Mouse (Mus musculus) liver, embryonic 11.5 days (tissue): ENCODE data around the gene Ccdc13. TPM values are rescaled to one million over a fixed set of nuclear protein-coding genes. Genes with fewer than 3 reads are reported as not detected.

Experiments used
- ATAC-seq: fragments of 200-750 bp; cut with Nextera tagmentation; replicated peaks from 2 replicates; pipeline ENCODE4 v1.8.0; 2017; ENCODE audit warnings: moderate number of reproducible peaks, mild to moderate bottlenecking, moderate TSS enrichment, moderate library complexity; ENCODE audit not compliant: low FRiP score
- DNase-seq: peaks from one replicate; pipeline ENCODE4 v3.0.0-alpha.2; 2017; ENCODE audit warnings: low spot score
- H3K27ac ChIP-seq: fragments of 300-500 bp; sonication (generic); 2 replicates; pipeline ENCODE4 v1.5.1; 2014; ENCODE audit warnings: mild to moderate bottlenecking, low read depth, low read length, control low read depth
- H3K27me3 ChIP-seq: fragments of 300-500 bp; sonication (generic); replicated peaks from 2 replicates; pipeline ENCODE4 v1.6.1; 2014; ENCODE audit warnings: low read length, mixed read lengths; ENCODE audit not compliant: control insufficient read depth, insufficient read depth
- H3K36me3 ChIP-seq: fragments of 300-500 bp; sonication (generic); 2 replicates; pipeline ENCODE4 v1.6.1; 2014; ENCODE audit warnings: mild to moderate bottlenecking, low read length, moderate library complexity, mixed read lengths; ENCODE audit not compliant: control insufficient read depth, insufficient read depth
- H3K4me1 ChIP-seq: fragments of 300-500 bp; sonication (generic); replicated peaks from 2 replicates; pipeline ENCODE4 v1.6.1; 2014; ENCODE audit warnings: low read length, mixed read lengths; ENCODE audit not compliant: control insufficient read depth, insufficient read depth
- H3K4me2 ChIP-seq: fragments of 300-500 bp; sonication (generic); 2 replicates; pipeline ENCODE4 v1.6.1; 2014; ENCODE audit warnings: mild to moderate bottlenecking, control low read depth, moderate library complexity
- H3K4me3 ChIP-seq: fragments of 300-500 bp; sonication (generic); 2 replicates; pipeline ENCODE4 v1.5.1; 2014; ENCODE audit warnings: low read depth, low read length, control low read depth
- H3K9ac ChIP-seq: fragments of 300-500 bp; sonication (generic); 2 replicates; pipeline ENCODE4 v1.6.1; 2014; ENCODE audit warnings: low read depth, low read length, control low read depth
- H3K9me3 ChIP-seq: fragments of 300-500 bp; sonication (generic); 2 replicates; pipeline ENCODE4 v1.6.1; 2016; ENCODE audit warnings: low read length, inconsistent platforms, mixed read lengths; ENCODE audit not compliant: control insufficient read depth
- WGBS: fragments of 180-500 bp; shearing (Covaris S2); extraction: QIAGEN DNeasy Blood & Tissue Kit; methylation state at CpG from one replicate; pipeline ENCODE4 v1.1.7; 2014; 5-methylcytosine and 5-hydroxymethylcytosine counted together
- polyA plus RNA-seq: library from polyadenylated mRNA; unstranded; fragments of >200 nt; fragmentation: Nextera tagmentation; extraction: Ambion mirVana; gene quantifications from 2 replicates; pipeline ENCODE4 v1.2.1, GENCODE M21; 2014

Gene Ccdc13
- polyA plus RNA-seq, 1 experiment from 2014 or later = 0.49 TPM

DNA sequence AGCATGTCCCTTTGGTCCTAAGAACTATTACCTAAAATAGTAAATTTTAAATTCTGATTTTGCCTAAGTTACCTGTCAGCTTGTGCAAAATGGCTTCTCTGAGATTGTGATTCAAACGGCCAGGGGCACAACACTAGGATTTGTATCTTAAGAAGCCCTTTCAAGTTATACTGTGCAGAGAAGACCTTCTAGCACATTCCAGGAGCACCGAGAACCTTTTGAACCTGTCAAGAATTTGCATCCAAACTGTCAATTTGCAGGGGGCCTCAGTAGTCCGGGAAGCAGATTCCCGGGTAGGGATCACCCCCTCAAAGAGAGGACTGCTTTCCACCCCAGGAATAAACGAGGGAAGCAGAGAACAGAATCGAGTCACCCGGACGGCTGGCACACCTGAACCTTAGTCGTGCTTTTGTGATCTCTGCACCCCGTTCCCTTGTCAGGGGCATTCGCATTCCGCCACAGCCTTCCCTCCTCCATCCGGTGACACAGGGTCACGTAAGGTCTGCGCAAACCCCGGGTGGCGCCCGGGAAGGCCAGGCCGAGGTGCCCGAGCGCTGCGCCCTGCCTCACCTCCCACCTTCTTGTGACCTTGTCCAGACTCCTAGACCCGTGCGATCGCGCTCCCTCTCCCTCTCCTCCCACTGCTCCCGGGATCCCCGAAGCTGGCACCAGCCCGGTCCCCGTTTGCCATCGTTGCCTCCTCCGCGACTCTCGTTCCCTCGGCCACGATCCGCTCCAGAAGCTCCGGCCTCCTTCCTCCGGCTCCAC lies 17.6 kb upstream of the Ccdc13 start:
- H3K27ac ChIP-seq = peak overlapping the region; percentile 91
- 2% methylated on average over 38 of the region's 39 CpGs for WGBS
- H3K4me1 ChIP-seq = peaks cover 14% of the 10 kb centered on the region
- DNase-seq (no peak), ATAC-seq (peak; percentile 43)
- no peaks in the 10 kb centered on the region for H3K9me3 ChIP-seq
- H3K27me3 ChIP-seq = no peaks in the 10 kb centered on the region
- H3K4me3 ChIP-seq = peak overlapping the region; percentile 92
- peak overlapping the region; percentile 92 for H3K9ac ChIP-seq
- peak overlapping the region; percentile 89 for H3K4me2 ChIP-seq
- no peaks in the 10 kb centered on the region for H3K36me3 ChIP-seq

DNA sequence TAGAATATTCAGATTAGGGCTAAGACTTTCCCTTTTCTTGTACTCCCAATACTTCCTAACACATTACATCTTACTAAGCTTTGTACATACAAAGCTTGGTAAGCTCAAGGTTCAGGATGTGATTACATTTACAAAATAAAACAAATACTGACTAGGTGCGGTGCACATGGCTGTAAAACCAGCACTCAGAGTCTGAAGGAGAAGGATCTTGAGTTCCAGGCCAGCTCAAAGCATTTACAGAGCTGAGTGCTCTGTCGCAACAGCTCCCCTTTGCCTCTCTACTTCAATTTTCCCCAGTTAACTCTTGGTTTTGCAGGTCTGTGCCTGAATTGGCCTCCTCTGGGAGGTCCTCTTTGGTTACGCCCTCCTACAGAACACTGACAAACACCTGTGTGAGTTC lies 15.0 kb upstream of the Ccdc13 start:
- Histone ChIP-seq H3K9me3 (no peaks in the 10 kb centered on the region), H3K27ac (no peak overlapping the region), H3K4me1 (peaks cover 14% of the 10 kb centered on the region), H3K4me3 (no peak overlapping the region), H3K4me2 (no peak overlapping the region), H3K36me3 (peaks cover 4% of the 10 kb centered on the region; the same call in 1 of the 2 replicates), H3K9ac (no peak overlapping the region), H3K27me3 (no peaks in the 10 kb centered on the region)
- ATAC-seq (no peak), DNase-seq (no peak)
- WGBS = 93% methylated on average over 3 of the region's 3 CpGs

- H3K9ac ChIP-seq = no peak overlapping the region
- H3K4me1 ChIP-seq = no peaks in the 10 kb centered on the region
- WGBS = 79% methylated on average over 5 of the region's 5 CpGs
- DNase-seq (no peak), ATAC-seq (peak; percentile 56; the same call in 1 of the 2 replicates)
- no peaks in the 10 kb centered on the region for H3K27me3 ChIP-seq
- H3K9me3 ChIP-seq = no peaks in the 10 kb centered on the region
- H3K4me2 ChIP-seq = no peak overlapping the region
- H3K27ac ChIP-seq = no peak overlapping the region
- no peak overlapping the region for H3K4me3 ChIP-seq
- H3K36me3 ChIP-seq = peaks cover 8% of the 10 kb centered on the region; the same call in 1 of the 2 replicates
These were observed 8.6 kb upstream of the Ccdc13 start for GRCm38 (mm10) chr9:121847842-121848241.

- peaks cover 8% of the 10 kb centered on the region; the same call in 1 of the 2 replicates for H3K36me3 ChIP-seq
- ATAC-seq (no peak), DNase-seq (no peak)
- no peaks in the 10 kb centered on the region for H3K9me3 ChIP-seq
- no peak overlapping the region for H3K4me3 ChIP-seq
- no peaks in the 10 kb centered on the region for H3K4me1 ChIP-seq
- no peak overlapping the region for H3K4me2 ChIP-seq
- no peaks in the 10 kb centered on the region for H3K27me3 ChIP-seq
- no peak overlapping the region for H3K9ac ChIP-seq
- H3K27ac ChIP-seq = no peak overlapping the region
- 93% methylated on average over 4 of the region's 4 CpGs for WGBS
These were observed 7.9 kb upstream of the Ccdc13 start for GRCm38 (mm10) chr9:121847138-121847537.

GRCm38 (mm10) chr9:121846526-121847118 lies 7.4 kb upstream of the Ccdc13 start:
- H3K27ac ChIP-seq = no peak overlapping the region
- DNase-seq (no peak), ATAC-seq (no peak)
- H3K27me3 ChIP-seq = no peaks in the 10 kb centered on the region
- H3K4me1 ChIP-seq = no peaks in the 10 kb centered on the region
- no peaks in the 10 kb centered on the region for H3K9me3 ChIP-seq
- no peak overlapping the region for H3K4me2 ChIP-seq
- H3K36me3 ChIP-seq = peaks cover 8% of the 10 kb centered on the region; the same call in 1 of the 2 replicates
- no peak overlapping the region for H3K4me3 ChIP-seq
- WGBS = 47% methylated on average over 10 of the region's 10 CpGs
- H3K9ac ChIP-seq = no peak overlapping the region

GRCm38 (mm10) chr9:121842914-121843313 lies 3.7 kb upstream of the Ccdc13 start:
- ATAC-seq = no peak
- no peak overlapping the region for H3K4me2 ChIP-seq
- H3K4me3 ChIP-seq = no peak overlapping the region
- H3K27ac ChIP-seq = no peak overlapping the region
- no peak for DNase-seq
- H3K9ac ChIP-seq = no peak overlapping the region
- peaks cover 3% of the 10 kb centered on the region; the same call in 1 of the 2 replicates for H3K36me3 ChIP-seq
- peaks cover 3% of the 10 kb centered on the region; the same call in 1 of the 2 replicates for H3K4me1 ChIP-seq
- WGBS = 87% methylated on average over 2 of the region's 2 CpGs
- H3K9me3 ChIP-seq = no peaks in the 10 kb centered on the region
- H3K27me3 ChIP-seq = peaks cover 8% of the 10 kb centered on the region; the same call in 1 of the 2 replicates

DNA sequence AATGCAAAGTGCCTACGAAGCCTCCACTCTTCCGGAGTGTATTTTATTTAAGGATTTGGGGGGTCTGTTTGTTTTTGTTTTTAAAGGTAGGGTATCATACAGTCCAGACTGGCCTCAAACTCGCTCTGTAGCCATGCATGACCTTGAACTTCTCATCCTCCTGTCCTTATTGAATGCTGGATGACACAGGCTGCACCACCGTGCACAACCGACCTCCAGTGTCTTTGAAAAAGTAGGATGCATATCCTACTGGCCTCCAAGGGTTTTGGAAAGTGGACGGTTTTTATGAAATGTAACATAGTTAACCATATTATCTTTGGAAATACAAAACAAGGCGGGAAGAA lies 333 bp upstream of the Ccdc13 start:
- H3K4me1 ChIP-seq = peaks cover 3% of the 10 kb centered on the region; the same call in 1 of the 2 replicates
- H3K4me3 ChIP-seq = peak overlapping the region; percentile 47
- no peak overlapping the region for H3K27ac ChIP-seq
- H3K9me3 ChIP-seq = no peaks in the 10 kb centered on the region
- DNase-seq (no peak), ATAC-seq (0 out of 2 replicates have a peak, but pooled peaks have one; percentile 8)
- H3K36me3 ChIP-seq = no peaks in the 10 kb centered on the region; the same call in 1 of the 2 replicates
- peaks cover 8% of the 10 kb centered on the region; the same call in 1 of the 2 replicates for H3K27me3 ChIP-seq
- peak overlapping the region; percentile 80 for H3K4me2 ChIP-seq
- peak overlapping the region; percentile 35; the same call in 1 of the 2 replicates for H3K9ac ChIP-seq
- WGBS = 44% methylated on average over 7 of the region's 7 CpGs

DNA sequence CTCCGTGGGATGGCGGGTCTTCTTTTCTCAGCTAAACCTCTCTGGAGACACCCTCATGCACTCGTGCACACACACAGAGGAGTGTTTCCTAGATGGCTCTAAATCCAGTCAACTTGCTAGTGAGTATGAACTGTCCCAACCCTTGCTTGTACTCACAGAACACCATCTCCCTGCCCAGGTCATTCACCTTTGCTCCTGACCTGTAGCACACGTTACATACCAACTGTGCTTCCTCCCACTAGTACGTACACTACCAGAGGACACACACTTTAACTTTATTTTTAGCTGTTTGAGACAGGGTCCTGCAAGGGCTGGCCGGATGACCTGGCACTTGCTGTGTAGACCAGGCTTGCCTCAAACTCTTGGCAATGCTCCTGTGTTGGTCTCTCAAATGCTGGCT lies 1.3 kb downstream of the Ccdc13 start:
- no peak overlapping the region for H3K27ac ChIP-seq

More for the DNA sequence above, 1.3 kb downstream of the Ccdc13 start:
- Histone ChIP-seq H3K27me3 (peaks cover 8% of the 10 kb centered on the region; the same call in 1 of the 2 replicates), H3K4me1 (peaks cover 3% of the 10 kb centered on the region; the same call in 1 of the 2 replicates), H3K36me3 (no peaks in the 10 kb centered on the region), H3K9me3 (no peaks in the 10 kb centered on the region), H3K4me3 (no peak overlapping the region), H3K4me2 (no peak overlapping the region), H3K9ac (no peak overlapping the region)
- 85% methylated on average over 6 of the region's 6 CpGs for WGBS
- DNase-seq (no peak), ATAC-seq (no peak)
